Mouse (Mus musculus) neural tube, embryonic 15.5 days (tissue): Measurements from ENCODE around the gene Icos. TPM values are rescaled to one million over a fixed set of nuclear protein-coding genes. Genes with fewer than 3 reads are reported as not detected.

Source experiments
- ATAC-seq: fragments of 200-750 bp; cut with Nextera tagmentation; 2 replicates; pipeline ENCODE4 v1.8.0; 2017; ENCODE audit warnings: mild to moderate bottlenecking, moderate TSS enrichment, moderate library complexity; ENCODE audit not compliant: low FRiP score
- H3K27ac ChIP-seq: fragments of 300-500 bp; sonication (generic); replicated peaks from 2 replicates; pipeline ENCODE4 v1.5.1; 2015; ENCODE audit warnings: mild to moderate bottlenecking, inconsistent platforms
- H3K27me3 ChIP-seq: fragments of 300-500 bp; sonication (generic); replicated peaks from 2 replicates; pipeline ENCODE4 v1.6.1; 2015; ENCODE audit warnings: inconsistent platforms
- H3K36me3 ChIP-seq: fragments of 300-500 bp; sonication (generic); 2 replicates; pipeline ENCODE4 v1.6.1; 2015; ENCODE audit warnings: inconsistent platforms
- H3K4me1 ChIP-seq: fragments of 300-500 bp; sonication (generic); 2 replicates; pipeline ENCODE4 v1.6.1; 2015; ENCODE audit warnings: inconsistent platforms
- H3K4me2 ChIP-seq: fragments of 300-500 bp; sonication (generic); 2 replicates; pipeline ENCODE4 v1.6.1; 2015; ENCODE audit warnings: inconsistent platforms, mild to moderate bottlenecking, moderate library complexity
- H3K4me3 ChIP-seq: fragments of 300-500 bp; sonication (generic); replicated peaks from 2 replicates; pipeline ENCODE4 v1.5.1; 2015; ENCODE audit warnings: mild to moderate bottlenecking, inconsistent platforms
- H3K9ac ChIP-seq: fragments of 300-500 bp; sonication (generic); replicated peaks from 2 replicates; pipeline ENCODE4 v1.6.1; 2015; ENCODE audit warnings: mild to moderate bottlenecking, inconsistent platforms
- H3K9me3 ChIP-seq: fragments of 300-500 bp; sonication (generic); replicated peaks from 2 replicates; pipeline ENCODE4 v1.6.1; 2016; ENCODE audit warnings: inconsistent platforms
- WGBS: fragments of 180-500 bp; shearing (Covaris S2); methylation state at CpG from one replicate; pipeline ENCODE4 v1.1.7; 2015; ENCODE audit warnings: mixed read lengths; 5-methylcytosine and 5-hydroxymethylcytosine counted together
- polyA plus RNA-seq: library from polyadenylated mRNA; unstranded; fragments of >200 nt; fragmentation: Nextera tagmentation; extraction: Ambion mirVana; gene quantifications from 2 replicates; pipeline ENCODE4 v1.2.1, GENCODE M21; 2015

Icos gene
- polyA plus RNA-seq, 1 experiment from 2014 or later = 0.12 TPM

- Histone ChIP-seq H3K27me3 (no peaks in the 10 kb centered on the region), H3K9me3 (no peaks in the 10 kb centered on the region), H3K4me1 (no peaks in the 10 kb centered on the region), H3K27ac (no peak overlapping the region), H3K9ac (no peak overlapping the region), H3K4me3 (no peak overlapping the region), H3K4me2 (no peak overlapping the region), H3K36me3 (no peaks in the 10 kb centered on the region)
- 86% methylated on average over 3 of the region's 3 CpGs for WGBS
- no peak for ATAC-seq
These were observed 68.5 kb downstream of the Icos start for GRCm38 (mm10) chr1:61046055-61046705.

DNA sequence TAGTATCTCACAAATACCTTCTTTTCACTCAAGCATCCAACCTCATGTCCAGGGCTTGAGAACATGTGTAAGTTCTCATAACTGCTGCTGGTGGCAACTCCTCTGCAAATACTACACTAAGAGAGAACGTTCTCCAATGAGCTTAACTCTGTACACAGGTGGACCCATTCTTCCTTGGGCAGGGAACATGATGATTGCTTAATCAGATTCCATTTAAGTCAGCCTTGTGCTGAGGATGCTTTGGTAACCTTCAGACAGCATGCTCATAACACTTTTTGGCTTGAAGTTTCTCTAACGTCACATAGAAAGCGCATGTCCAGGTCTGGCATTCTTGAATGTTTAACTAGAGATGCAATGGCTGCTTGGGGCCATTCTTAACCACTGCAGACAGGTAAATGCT is 69.6 kb downstream of the Icos start:
- no peak overlapping the region for H3K4me2 ChIP-seq
- H3K9ac ChIP-seq = no peak overlapping the region
- no peaks in the 10 kb centered on the region for H3K27me3 ChIP-seq
- H3K4me1 ChIP-seq = no peaks in the 10 kb centered on the region
- no peaks in the 10 kb centered on the region for H3K9me3 ChIP-seq
- no peak overlapping the region for H3K27ac ChIP-seq
- ATAC-seq = no peak
- H3K4me3 ChIP-seq = no peak overlapping the region
- WGBS = 94% methylated on average over 3 of the region's 3 CpGs
- no peaks in the 10 kb centered on the region for H3K36me3 ChIP-seq

Other genes with a start within 250 kb of the Icos start
- gene Ctla4, start 90.9 kb upstream of the Icos start, polyA plus RNA-seq = 5.5 TPM in 1 of 2 replicates, not detected in the other